Mouse (Mus musculus) thymus, postnatal 4 days (tissue): ENCODE data around the gene Wwc2.
"Not testable (repeated sequence)": the region's sequence is repeated elsewhere in the genome, so short reads cannot be mapped to it uniquely, and the experiment has no call there.

Source experiments
- DNase-seq: peaks from one replicate; pipeline ENCODE4 v3.0.0; 2021

Gene Wwc2

GRCm38 (mm10) chr8:47843063-47843462 is 147.7 kb downstream of the Wwc2 start:
- no peak for DNase-seq

- no peak for DNase-seq
Measured at GRCm38 (mm10) chr8:47833944-47834343, 156.8 kb downstream of the Wwc2 start.

- no peak for DNase-seq
Measured at GRCm38 (mm10) chr8:47832616-47833015, 158.1 kb downstream of the Wwc2 start.

- no peak for DNase-seq
Measured at GRCm38 (mm10) chr8:47826911-47827310, 163.8 kb downstream of the Wwc2 start.

GRCm38 (mm10) chr8:47825596-47825995 is 165.1 kb downstream of the Wwc2 start:
- no peak for DNase-seq

- no peak for DNase-seq
Measured at GRCm38 (mm10) chr8:47824182-47824581, 166.5 kb downstream of the Wwc2 start, which contains the start of gene Cldn22. Cldn22 (plus strand) TSS chr8:47824482.

- no peak for DNase-seq
Measured at GRCm38 (mm10) chr8:47823777-47824176, 166.9 kb downstream of the Wwc2 start.

GRCm38 (mm10) chr8:47822541-47822940 is 168.2 kb downstream of the Wwc2 start:
- DNase-seq: not testable (repeated sequence)

GRCm38 (mm10) chr8:47821843-47822242 is 168.9 kb downstream of the Wwc2 start, which contains the start of gene Cldn24:
Cldn24 (plus strand) TSS chr8:47822143.
- no peak for DNase-seq

GRCm38 (mm10) chr8:47820914-47821772 is 169.6 kb downstream of the Wwc2 start:
- DNase-seq: no peak

GRCm38 (mm10) chr8:47819034-47819433 is 171.7 kb downstream of the Wwc2 start:
- DNase-seq: no peak

GRCm38 (mm10) chr8:47811221-47811620 is 179.5 kb downstream of the Wwc2 start:
- DNase-seq: no peak

- DNase-seq: peak; percentile 11
Measured at GRCm38 (mm10) chr8:47810666-47811015, 180.1 kb downstream of the Wwc2 start.

- no peak for DNase-seq
Measured at GRCm38 (mm10) chr8:47809970-47810665, 180.6 kb downstream of the Wwc2 start.

GRCm38 (mm10) chr8:47804262-47804661 is 186.5 kb downstream of the Wwc2 start:
- DNase-seq: no peak

- DNase-seq: no peak
Measured at GRCm38 (mm10) chr8:47802349-47802748, 188.4 kb downstream of the Wwc2 start.

- no peak for DNase-seq
Measured at GRCm38 (mm10) chr8:47799438-47799837, 191.3 kb downstream of the Wwc2 start.

GRCm38 (mm10) chr8:47791986-47792385 is 198.7 kb downstream of the Wwc2 start:
- DNase-seq: no peak

- no peak for DNase-seq
Measured at GRCm38 (mm10) chr8:47787705-47788104, 203.0 kb downstream of the Wwc2 start.

- DNase-seq: no peak
Measured at GRCm38 (mm10) chr8:47786323-47786722, 204.4 kb downstream of the Wwc2 start.

GRCm38 (mm10) chr8:47784436-47784835 is 206.3 kb downstream of the Wwc2 start:
- no peak for DNase-seq

- no peak for DNase-seq
Measured at GRCm38 (mm10) chr8:47783944-47784343, 206.8 kb downstream of the Wwc2 start.

GRCm38 (mm10) chr8:47783544-47783943 is 207.2 kb downstream of the Wwc2 start:
- DNase-seq: no peak

- DNase-seq: no peak
Measured at GRCm38 (mm10) chr8:47781881-47782280, 208.8 kb downstream of the Wwc2 start.
